Mouse (Mus musculus): ENCODE results near the gene Car2.

DNA sequence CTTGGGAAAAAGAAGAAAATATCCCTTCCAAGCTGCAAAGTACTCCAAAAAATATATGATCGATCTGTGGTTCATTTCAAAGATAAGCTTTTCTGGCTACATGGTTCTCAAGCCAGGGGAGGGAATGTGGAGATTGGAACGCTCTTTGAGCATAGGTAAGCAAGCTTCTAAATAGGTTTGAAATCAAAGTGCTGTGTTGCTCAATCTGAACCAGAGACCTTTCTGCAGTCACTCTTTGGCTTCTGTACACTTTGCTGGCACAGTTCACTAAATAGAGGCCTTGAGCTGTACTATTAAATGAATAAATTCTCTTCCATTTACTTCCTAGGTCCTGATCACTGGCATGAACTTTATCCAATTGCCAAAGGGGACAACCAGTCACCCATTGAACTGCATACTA, 22.2 kb upstream of the Car2 start:
- TF ChIP-seq POLR2A (IDR thresholded peaks at IDR 0.05; ENCODE audit: borderline replicate concordance, extremely low read depth, insufficient read depth, insufficient read length, poor library complexity, severe bottlenecking) (no peak), CTCF (IDR thresholded peaks at IDR 0.05; ENCODE audit: borderline replicate concordance, extremely low read depth, insufficient read depth, insufficient read length) (no peak)
